Mouse (Mus musculus): Measurements from ENCODE around the gene Mroh3. TPM values are rescaled to one million over a fixed set of nuclear protein-coding genes. Genes with fewer than 3 reads are reported as not detected.
A peak's percentile ranks its signal among the peaks of the same experiment; 100 is the strongest.

The Mroh3 gene
- polyA plus RNA-seq, 1 experiment from 2014 or later = not detected

GRCm38 (mm10) chr1:136156304-136156703 lies 56.3 kb downstream of the Mroh3 start:
- H3K9me3 ChIP-seq (replicated peaks) = no peaks in the 10 kb centered on the region
- 93% methylated on average over 4 of the region's 4 CpGs for WGBS
- no peak overlapping the region for H3K4me2 ChIP-seq
- H3K36me3 ChIP-seq = no peaks in the 10 kb centered on the region; the same call in 1 of the 2 replicates
- no peaks in the 10 kb centered on the region for H3K4me1 ChIP-seq (replicated peaks)
- no peak overlapping the region for H3K9ac ChIP-seq
- no peaks in the 10 kb centered on the region for H3K27me3 ChIP-seq
- ATAC-seq (replicated peaks; ENCODE audit: insufficient number of reproducible peaks, insufficient read depth, low FRiP score, low read depth) = no peak
- H3K27ac ChIP-seq = no peak overlapping the region
- H3K4me3 ChIP-seq = no peak overlapping the region

- no peaks in the 10 kb centered on the region; the same call in 1 of the 2 replicates for H3K36me3 ChIP-seq
These were observed 61.3 kb downstream of the Mroh3 start for GRCm38 (mm10) chr1:136151371-136151770.

GRCm38 (mm10) chr1:136149702-136150101 lies 62.9 kb downstream of the Mroh3 start:
- 91% methylated on average over 9 of the region's 9 CpGs for WGBS
- Histone ChIP-seq H3K9ac (no peak overlapping the region), H3K4me3 (no peak overlapping the region), H3K36me3 (no peaks in the 10 kb centered on the region; the same call in 1 of the 2 replicates), H3K4me2 (no peak overlapping the region), H3K27me3 (no peaks in the 10 kb centered on the region), H3K27ac (no peak overlapping the region), H3K4me1 (replicated peaks) (no peaks in the 10 kb centered on the region), H3K9me3 (replicated peaks) (no peaks in the 10 kb centered on the region)
- ATAC-seq (replicated peaks; ENCODE audit: insufficient number of reproducible peaks, insufficient read depth, low FRiP score, low read depth) = no peak

More at GRCm38 (mm10) chr1:136151371-136151770, 61.3 kb downstream of the Mroh3 start:
- Histone ChIP-seq H3K9me3 (replicated peaks) (no peaks in the 10 kb centered on the region), H3K27me3 (no peaks in the 10 kb centered on the region), H3K4me2 (no peak overlapping the region), H3K4me1 (replicated peaks) (no peaks in the 10 kb centered on the region), H3K4me3 (no peak overlapping the region), H3K9ac (no peak overlapping the region), H3K27ac (no peak overlapping the region)
- no peak for ATAC-seq (replicated peaks; ENCODE audit: insufficient number of reproducible peaks, insufficient read depth, low FRiP score, low read depth)
- 80% methylated on average over 8 of the region's 8 CpGs for WGBS

- H3K27ac ChIP-seq = no peak overlapping the region
- no peak overlapping the region for H3K4me3 ChIP-seq
- H3K36me3 ChIP-seq = no peaks in the 10 kb centered on the region
- no peak overlapping the region for H3K9ac ChIP-seq
- 91% methylated on average over 10 of the region's 10 CpGs for WGBS
- no peak for ATAC-seq (replicated peaks; ENCODE audit: insufficient number of reproducible peaks, insufficient read depth, low FRiP score, low read depth)
- H3K4me2 ChIP-seq = no peak overlapping the region
- H3K9me3 ChIP-seq (replicated peaks) = no peaks in the 10 kb centered on the region
- peaks cover 33% of the 10 kb centered on the region for H3K4me1 ChIP-seq (replicated peaks)
- no peaks in the 10 kb centered on the region; the same call in 1 of the 2 replicates for H3K27me3 ChIP-seq
These were observed 69.1 kb downstream of the Mroh3 start for GRCm38 (mm10) chr1:136143514-136143913.

- Histone ChIP-seq H3K9me3 (replicated peaks) (no peaks in the 10 kb centered on the region), H3K9ac (no peak overlapping the region), H3K4me1 (replicated peaks) (peaks cover 45% of the 10 kb centered on the region), H3K4me3 (no peak overlapping the region), H3K4me2 (no peak overlapping the region), H3K27me3 (no peaks in the 10 kb centered on the region; the same call in 1 of the 2 replicates), H3K36me3 (no peaks in the 10 kb centered on the region), H3K27ac (no peak overlapping the region)
- ATAC-seq (replicated peaks; ENCODE audit: insufficient number of reproducible peaks, insufficient read depth, low FRiP score, low read depth) = 0 out of 2 replicates have a peak, but pooled peaks have one; percentile 19
- 31% methylated on average over 6 of the region's 6 CpGs for WGBS
These were observed 70.3 kb downstream of the Mroh3 start for GRCm38 (mm10) chr1:136142336-136142735.

- no peaks in the 10 kb centered on the region; the same call in 1 of the 2 replicates for H3K27me3 ChIP-seq
- H3K4me2 ChIP-seq = no peak overlapping the region
- H3K9me3 ChIP-seq (replicated peaks) = no peaks in the 10 kb centered on the region
- no peak overlapping the region for H3K27ac ChIP-seq
- H3K9ac ChIP-seq = no peak overlapping the region
- WGBS = 80% methylated on average over 11 of the region's 11 CpGs
- no peaks in the 10 kb centered on the region for H3K36me3 ChIP-seq
- no peak overlapping the region for H3K4me3 ChIP-seq
- peaks cover 55% of the 10 kb centered on the region for H3K4me1 ChIP-seq (replicated peaks)
- ATAC-seq (replicated peaks; ENCODE audit: insufficient number of reproducible peaks, insufficient read depth, low FRiP score, low read depth) = no peak
These were observed 71.3 kb downstream of the Mroh3 start for GRCm38 (mm10) chr1:136141176-136141950.

- H3K4me3 ChIP-seq = peak overlapping the region; percentile 61
- H3K27me3 ChIP-seq = no peaks in the 10 kb centered on the region; the same call in 1 of the 2 replicates
- WGBS = 1% methylated on average over 32 of the region's 32 CpGs
- H3K4me1 ChIP-seq (replicated peaks) = peaks cover 59% of the 10 kb centered on the region
- H3K36me3 ChIP-seq = no peaks in the 10 kb centered on the region
- peak overlapping the region; percentile 78 for H3K9ac ChIP-seq
- no peaks in the 10 kb centered on the region for H3K9me3 ChIP-seq (replicated peaks)
- peak; percentile 59 for ATAC-seq (replicated peaks; ENCODE audit: insufficient number of reproducible peaks, insufficient read depth, low FRiP score, low read depth)
- H3K27ac ChIP-seq = peak overlapping the region; percentile 86
- peak overlapping the region; percentile 93 for H3K4me2 ChIP-seq
These were observed 72.5 kb downstream of the Mroh3 start for GRCm38 (mm10) chr1:136139990-136140640.

- Histone ChIP-seq H3K9ac (0 out of 2 replicates have a peak overlapping the region, but pooled peaks have one; percentile 9), H3K4me1 (replicated peaks) (peaks cover 76% of the 10 kb centered on the region), H3K9me3 (replicated peaks) (no peaks in the 10 kb centered on the region), H3K4me3 (no peak overlapping the region), H3K4me2 (peak overlapping the region; percentile 27; the same call in 1 of the 2 replicates), H3K27ac (peak overlapping the region; percentile 64), H3K27me3 (no peaks in the 10 kb centered on the region; the same call in 1 of the 2 replicates), H3K36me3 (no peaks in the 10 kb centered on the region)
- WGBS = 27% methylated on average over 10 of the region's 10 CpGs
- ATAC-seq (replicated peaks; ENCODE audit: insufficient number of reproducible peaks, insufficient read depth, low FRiP score, low read depth) = no peak
These were observed 74.3 kb downstream of the Mroh3 start for GRCm38 (mm10) chr1:136138191-136138830.

- Histone ChIP-seq H3K9me3 (replicated peaks) (no peaks in the 10 kb centered on the region), H3K27ac (peak overlapping the region; percentile 64), H3K27me3 (peaks cover 4% of the 10 kb centered on the region; the same call in 1 of the 2 replicates), H3K36me3 (no peaks in the 10 kb centered on the region), H3K9ac (no peak overlapping the region), H3K4me2 (peak overlapping the region; percentile 27; the same call in 1 of the 2 replicates), H3K4me3 (no peak overlapping the region), H3K4me1 (replicated peaks) (peaks cover 80% of the 10 kb centered on the region)
- no peak for ATAC-seq (replicated peaks; ENCODE audit: insufficient number of reproducible peaks, insufficient read depth, low FRiP score, low read depth)
- 9% methylated on average over 4 of the region's 4 CpGs for WGBS
These were observed 75.1 kb downstream of the Mroh3 start for GRCm38 (mm10) chr1:136137575-136137974.

GRCm38 (mm10) chr1:136137071-136137531 lies 75.5 kb downstream of the Mroh3 start:
- H3K27ac ChIP-seq = peak overlapping the region; percentile 64
- WGBS = 44% methylated on average over 7 of the region's 7 CpGs
- ATAC-seq (replicated peaks; ENCODE audit: insufficient number of reproducible peaks, insufficient read depth, low FRiP score, low read depth) = no peak
- H3K4me2 ChIP-seq = no peak overlapping the region; the same call in 1 of the 2 replicates
- H3K36me3 ChIP-seq = no peaks in the 10 kb centered on the region
- H3K9me3 ChIP-seq (replicated peaks) = no peaks in the 10 kb centered on the region
- peaks cover 4% of the 10 kb centered on the region; the same call in 1 of the 2 replicates for H3K27me3 ChIP-seq
- H3K9ac ChIP-seq = no peak overlapping the region
- H3K4me1 ChIP-seq (replicated peaks) = peaks cover 77% of the 10 kb centered on the region
- no peak overlapping the region for H3K4me3 ChIP-seq

- no peak overlapping the region for H3K9ac ChIP-seq
- WGBS = 51% methylated on average over 4 of the region's 4 CpGs
- no peak overlapping the region for H3K4me3 ChIP-seq
- H3K27ac ChIP-seq = peak overlapping the region; percentile 64; the same call in 1 of the 2 replicates
- no peak for ATAC-seq (replicated peaks; ENCODE audit: insufficient number of reproducible peaks, insufficient read depth, low FRiP score, low read depth)
- peaks cover 79% of the 10 kb centered on the region for H3K4me1 ChIP-seq (replicated peaks)
- no peaks in the 10 kb centered on the region for H3K36me3 ChIP-seq
- peaks cover 4% of the 10 kb centered on the region; the same call in 1 of the 2 replicates for H3K27me3 ChIP-seq
- no peak overlapping the region for H3K4me2 ChIP-seq
- no peaks in the 10 kb centered on the region for H3K9me3 ChIP-seq (replicated peaks)
These were observed 76.1 kb downstream of the Mroh3 start for GRCm38 (mm10) chr1:136136547-136136946.
